Mouse (Mus musculus) testis, adult 2 months (tissue): ENCODE data around the gene Klhdc4.

Experiments
- CTCF ChIP-seq: fragments of 200-500 bp; IDR thresholded peaks from 2 replicates; pipeline ENCODE4 v1.5.1; 2012; ENCODE audit warnings: low read depth, mild to moderate bottlenecking, inconsistent platforms, low read length, moderate library complexity; ENCODE audit not compliant: control insufficient read depth, insufficient read depth, insufficient replicate concordance
- POLR2A ChIP-seq: fragments of 200-500 bp; IDR thresholded peaks from 2 replicates; pipeline ENCODE4 v1.6.1; 2012; ENCODE audit warnings: low read depth, mild to moderate bottlenecking, inconsistent platforms, low read length, moderate library complexity; ENCODE audit not compliant: control insufficient read depth

- TF ChIP-seq POLR2A (no peak), CTCF (no peak)
These were observed 47.8 kb upstream of the Klhdc4 start for GRCm38 (mm10) chr8:121877212-121877611.
